Mouse (Mus musculus) left cerebral cortex, adult 2 months (tissue): Measurements from ENCODE around the gene Ly75. TPM values are rescaled to one million over a fixed set of nuclear protein-coding genes. Genes with fewer than 3 reads are reported as not detected.

ENCODE experiments used
- DNase-seq, 2 experiments: peaks; one replicate each; pipeline ENCODE4 v3.0.0; 2021 to 2022; ENCODE audit warnings: low spot score in 2 of 2, mixed read lengths in 1 of 2; ENCODE audit errors: extremely low spot score in 1 of 2
- H3K27ac ChIP-seq: fragments of 200-600 bp; 2 replicates; pipeline ENCODE4 v1.8.1; 2022
- H3K4me3 ChIP-seq: fragments of 200-600 bp; 2 replicates; pipeline ENCODE4 v1.8.1; 2022
- CTCF ChIP-seq: fragments of 200-600 bp; IDR thresholded peaks from 2 replicates; pipeline ENCODE4 v1.8.1; 2022; ENCODE audit warnings: antibody characterized with exemption, mild to moderate bottlenecking, moderate library complexity
- intact Hi-C: fragments of 180-260 bp; cut with DNase I; formaldehyde crosslinking; loops from one replicate; pipeline ENCODE4 v1.15.1; 2025
- long read RNA-seq, 2 experiments: library from polyadenylated mRNA; stranded (forward); transcript quantifications; one replicate each; pipeline ENCODE4 v2.0.0; 2021; ENCODE audit warnings: borderline mapping rate in 2 of 2
- total RNA-seq, 2 experiments: library from RNA; stranded (reverse); gene quantifications; 2 replicates each; pipeline ENCODE4 v1.2.3; 2021

The Ly75 gene
- total RNA-seq, result under 1 TPM; 0.68 to 0.91 TPM
- long read RNA-seq, experiment 1, partial matches to known transcripts, result 0 of 1 reads
- long read RNA-seq, experiment 1, other reads (novel, unspliced or antisense), result 1 of 1 reads
- long read RNA-seq, experiment 2, full-length matches to known transcripts, result 1 of 1 reads
- long read RNA-seq, experiment 2, partial matches to known transcripts, result 0 of 1 reads
- long read RNA-seq, experiment 2, other reads (novel, unspliced or antisense), result 0 of 1 reads

GRCm38 (mm10) chr2:60382858-60383669 is at the start of gene Ly75:
Ly75 (minus strand) TSS chr2:60383303.
- Histone ChIP-seq H3K4me3 (peak within 1 kb of the TSS; percentile 52), H3K27ac (no peak within 1 kb of the TSS)
- peak; percentile 47 to 56 for DNase-seq
- TF ChIP-seq CTCF, result no peak
- intact Hi-C loops, result no loop called here

GRCm38 (mm10) chr2:60430315-60431021 is 47.4 kb upstream of the Ly75 start:
- no peak overlapping the region for H3K27ac ChIP-seq
- DNase-seq, result no peak
- intact Hi-C loops, result no loop called here
- no peak overlapping the region for H3K4me3 ChIP-seq
- no peak for TF ChIP-seq CTCF

DNA sequence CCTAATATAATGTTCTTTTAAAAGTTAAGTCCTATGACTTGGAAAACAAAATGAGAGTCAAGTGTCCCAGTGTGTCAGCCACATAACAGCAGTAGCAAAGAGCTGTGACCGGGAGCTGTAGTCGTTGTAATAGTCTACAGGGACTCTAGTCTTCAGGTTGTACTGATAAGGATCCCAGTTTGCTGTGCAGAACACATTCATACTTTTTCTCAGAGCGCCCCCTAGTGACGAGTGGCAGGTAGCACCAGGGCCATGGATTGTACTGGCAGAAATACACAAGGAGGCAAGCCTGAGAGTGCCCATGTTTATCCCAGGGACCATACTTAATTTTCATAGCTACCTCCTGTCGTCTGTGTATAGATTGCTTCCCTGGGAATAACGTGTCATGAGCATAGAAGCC is 35.0 kb upstream of the Ly75 start:
- Histone ChIP-seq H3K4me3 (no peak overlapping the region), H3K27ac (no peak overlapping the region)
- intact Hi-C loops, result loop anchor here (5.0 to 10.0 kb wide), 4 partner anchors 161 to 883 kb away; no protein-coding TSS in a partner anchor
- peak; percentile 68 to 72 for DNase-seq
- peak; percentile 87 for TF ChIP-seq CTCF

GRCm38 (mm10) chr2:60414334-60414733 is 31.2 kb upstream of the Ly75 start:
- H3K4me3 ChIP-seq, result no peak overlapping the region
- no peak for TF ChIP-seq CTCF
- no peak for DNase-seq
- no peak overlapping the region for H3K27ac ChIP-seq
- intact Hi-C loops, result loop anchor here (10.0 kb wide), 2 partner anchors 200 to 880 kb away; no protein-coding TSS in a partner anchor

GRCm38 (mm10) chr2:60413006-60413650 is 30.0 kb upstream of the Ly75 start:
- no peak for TF ChIP-seq CTCF
- Histone ChIP-seq H3K27ac (no peak overlapping the region), H3K4me3 (no peak overlapping the region)
- DNase-seq, result peak in 1 of 2 experiments; percentile 24
- intact Hi-C loops, result loop anchor here (10.0 kb wide), 2 partner anchors 198 to 878 kb away; no protein-coding TSS in a partner anchor

DNA sequence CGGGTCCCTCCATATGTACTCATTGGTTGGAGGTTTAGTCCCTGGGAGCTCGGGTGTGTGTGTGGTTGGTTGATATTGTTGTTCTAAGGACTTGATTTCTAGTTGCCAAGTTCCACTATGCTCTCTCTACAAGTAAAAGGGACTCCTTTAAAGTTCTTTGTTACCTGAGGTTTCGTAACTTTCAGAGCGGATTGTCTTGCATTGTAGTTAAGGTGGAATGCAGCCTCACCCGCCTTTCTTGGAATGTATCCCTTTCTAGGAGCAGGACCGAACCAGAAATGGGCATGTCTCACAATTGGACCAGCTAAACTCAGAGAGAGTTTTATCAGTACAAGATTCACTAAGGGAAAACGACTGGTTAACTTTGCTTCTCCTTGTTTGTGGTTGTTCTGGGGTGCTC is 28.1 kb upstream of the Ly75 start:
- DNase-seq, result no peak
- TF ChIP-seq CTCF, result no peak
- H3K4me3 ChIP-seq, result no peak overlapping the region
- intact Hi-C loops, result loop anchor here (10.0 kb wide), 2 partner anchors 196 to 876 kb away; no protein-coding TSS in a partner anchor
- H3K27ac ChIP-seq, result no peak overlapping the region

GRCm38 (mm10) chr2:60409989-60410763 is 27.1 kb upstream of the Ly75 start:
- DNase-seq, result no peak
- intact Hi-C loops, result loop anchor here (10.0 kb wide), 2 partner anchors 195 to 875 kb away; no protein-coding TSS in a partner anchor
- H3K4me3 ChIP-seq, result no peak overlapping the region
- no peak for TF ChIP-seq CTCF
- no peak overlapping the region for H3K27ac ChIP-seq

- intact Hi-C loops, result no loop called here
Measured at GRCm38 (mm10) chr2:60409194-60409593, 26.1 kb upstream of the Ly75 start.

DNA sequence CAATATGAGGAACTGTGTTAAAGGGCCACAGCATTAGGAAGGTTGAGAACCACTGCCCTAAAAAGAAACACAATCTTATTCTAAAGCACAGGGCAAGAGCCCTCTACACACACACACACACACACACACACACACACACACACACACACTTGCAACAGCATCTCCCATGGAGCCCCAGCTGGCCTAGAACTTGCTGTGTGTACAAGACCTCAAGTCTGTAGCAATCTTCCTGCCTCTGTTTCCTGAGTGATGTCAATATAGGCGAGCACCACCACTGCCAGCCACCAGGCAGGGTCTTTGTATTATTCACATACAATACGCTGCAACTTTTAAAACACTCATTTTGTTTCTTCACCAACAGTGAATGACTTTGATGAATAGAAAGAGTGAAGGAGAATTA is 24.3 kb upstream of the Ly75 start:
- intact Hi-C loops, result no loop called here

More at GRCm38 (mm10) chr2:60409194-60409593, 26.1 kb upstream of the Ly75 start:
- no peak for DNase-seq
- Histone ChIP-seq H3K4me3 (no peak overlapping the region), H3K27ac (no peak overlapping the region)
- TF ChIP-seq CTCF, result no peak

GRCm38 (mm10) chr2:60405431-60405830 is 22.3 kb upstream of the Ly75 start:
- TF ChIP-seq CTCF, result no peak
- no peak overlapping the region for H3K27ac ChIP-seq
- no peak overlapping the region for H3K4me3 ChIP-seq
- intact Hi-C loops, result no loop called here
- no peak for DNase-seq

More for the DNA sequence above, 24.3 kb upstream of the Ly75 start:
- no peak for DNase-seq
- Histone ChIP-seq H3K27ac (no peak overlapping the region), H3K4me3 (no peak overlapping the region)
- no peak for TF ChIP-seq CTCF

DNA sequence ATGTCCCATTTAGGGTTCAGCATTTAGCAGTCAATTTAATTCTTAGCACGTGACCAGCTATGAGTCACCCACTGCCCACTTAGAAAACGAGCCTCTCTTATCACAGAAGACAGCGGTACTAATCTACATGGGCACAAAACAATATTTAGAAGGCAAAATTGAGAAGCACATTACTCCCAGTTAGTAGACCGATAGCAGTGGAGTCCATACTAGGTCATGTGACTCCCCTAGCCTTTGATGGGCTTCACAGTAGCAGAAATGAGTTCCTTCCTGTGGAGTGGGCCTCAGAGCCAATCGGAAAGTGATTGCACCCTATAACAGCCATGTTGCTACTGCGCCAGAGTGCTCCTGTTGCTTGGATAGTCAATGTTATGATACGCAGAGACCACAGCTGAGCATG is 21.7 kb upstream of the Ly75 start:
- Histone ChIP-seq H3K4me3 (no peak overlapping the region), H3K27ac (no peak overlapping the region)
- TF ChIP-seq CTCF, result no peak
- no peak for DNase-seq
- intact Hi-C loops, result no loop called here
